Mouse (Mus musculus) heart, postnatal 36 days (tissue): ENCODE measurements around the gene Dpagt1. TPM values are rescaled to one million over a fixed set of nuclear protein-coding genes. Genes with fewer than 3 reads are reported as not detected.
"Not testable (repeated sequence)": the region's sequence is repeated elsewhere in the genome, so short reads cannot be mapped to it uniquely, and the experiment has no call there.

Experiments used
- DNase-seq, 2 experiments: peaks; one replicate each; pipeline ENCODE4 v3.0.0; 2021 to 2022
- intact Hi-C: fragments of 180-260 bp; cut with DNase I; formaldehyde crosslinking; loops from one replicate; pipeline ENCODE4 v1.15.1; 2025
- total RNA-seq, 2 experiments: library from RNA; stranded (reverse); gene quantifications; 2 replicates each; pipeline ENCODE4 v1.2.3; 2021

The Dpagt1 gene
- 10 to 100 TPM; 18.6 to 22.4 TPM for total RNA-seq

DNA sequence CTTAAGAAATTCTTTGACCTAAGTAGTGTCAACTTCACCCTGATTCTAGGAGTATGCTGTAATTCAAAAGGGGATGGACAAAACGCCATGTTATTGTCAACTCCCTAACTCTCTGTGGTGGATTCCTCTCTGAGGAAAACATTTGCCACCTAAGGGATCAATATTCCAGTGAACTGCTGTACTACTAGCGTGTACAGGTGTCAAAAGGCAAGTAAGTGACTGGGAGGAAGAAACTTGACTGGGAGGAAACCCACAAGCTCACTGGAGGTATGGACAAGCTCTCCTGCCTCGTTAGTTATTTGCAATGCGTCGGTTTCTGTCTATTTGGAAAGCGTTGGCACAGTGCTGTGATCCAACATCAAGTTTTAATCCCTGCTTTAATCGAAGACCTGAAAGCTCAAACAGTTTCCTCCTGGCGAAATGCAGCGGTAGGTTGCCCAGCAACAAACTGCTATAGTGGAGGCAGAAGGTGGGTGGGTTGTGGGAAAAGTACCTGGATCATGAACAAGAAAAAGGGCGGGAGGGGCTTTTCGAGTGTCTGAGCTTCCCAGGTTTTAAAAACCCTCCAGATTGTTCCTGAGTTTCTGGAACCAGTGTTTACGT lies at the start of gene Dpagt1:
Gene Dpagt1, plus strand, starts transcription at position 252 of the 603 bp plus-strand sequence.
- no peak for DNase-seq
- intact Hi-C loops: no loop called here

GRCm38 (mm10) chr9:44283183-44283582 lies 42.6 kb upstream of the Dpagt1 start:
- intact Hi-C loops: no loop called here

GRCm38 (mm10) chr9:44286256-44286850 lies 39.5 kb upstream of the Dpagt1 start:
- intact Hi-C loops: no loop called here

More at GRCm38 (mm10) chr9:44283183-44283582, 42.6 kb upstream of the Dpagt1 start:
- no peak for DNase-seq

DNA sequence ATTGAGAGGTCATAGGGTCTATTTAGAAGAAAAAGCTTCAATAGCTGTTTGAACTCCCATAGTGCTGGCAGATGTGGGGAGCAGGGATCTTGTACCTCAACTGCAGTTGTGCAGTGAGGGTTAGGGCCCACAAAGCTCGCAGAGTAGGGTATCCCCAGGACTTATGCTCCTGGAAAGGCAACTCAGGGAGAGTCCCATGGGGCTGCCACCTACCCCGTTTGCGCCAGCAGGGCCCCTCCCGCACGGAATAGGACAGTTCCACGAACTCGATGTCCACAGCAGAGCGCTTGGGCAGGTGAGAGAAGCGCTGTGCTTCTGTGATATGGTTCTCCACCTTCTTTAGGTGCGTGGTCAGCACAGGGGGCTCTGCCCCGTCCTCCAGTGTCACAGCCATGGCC lies 38.8 kb upstream of the Dpagt1 start:
- DNase-seq: no peak
- intact Hi-C loops: no loop called here

More at GRCm38 (mm10) chr9:44286256-44286850, 39.5 kb upstream of the Dpagt1 start:
- DNase-seq: no peak

DNA sequence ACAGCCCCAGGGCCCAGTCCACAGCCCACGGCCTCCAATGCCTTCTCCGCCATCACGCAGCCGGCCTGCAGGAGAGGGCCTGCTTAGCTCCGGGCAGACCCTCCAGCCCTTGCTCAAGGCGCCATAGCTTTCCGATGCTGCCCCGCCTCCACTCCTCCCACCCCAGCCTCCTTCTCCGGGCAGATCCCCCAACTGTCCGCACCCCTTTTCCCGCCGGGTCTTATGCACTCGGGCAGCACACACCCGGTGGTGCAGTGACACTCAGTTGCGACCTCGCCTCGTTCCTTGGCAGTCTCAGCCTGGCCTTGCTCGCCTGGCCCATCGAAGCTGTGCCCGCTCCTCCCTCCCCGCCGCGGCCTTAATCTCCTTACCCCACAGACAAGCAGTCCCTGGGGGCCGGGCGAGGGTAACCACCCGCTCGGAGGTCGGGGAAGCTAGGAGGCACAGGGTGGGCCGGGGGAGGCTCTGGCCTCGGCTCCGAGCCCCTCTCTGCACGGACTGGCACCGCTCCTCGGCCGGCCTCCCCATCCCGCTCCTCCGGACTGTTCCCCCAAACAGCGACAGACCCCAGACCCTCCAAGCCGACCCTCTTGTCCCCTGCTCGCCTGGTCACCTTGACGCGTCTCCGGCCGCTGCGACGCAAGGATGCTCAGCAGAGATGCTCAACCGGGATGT lies 38.3 kb upstream of the Dpagt1 start:
- intact Hi-C loops: no loop called here
- no peak for DNase-seq

GRCm38 (mm10) chr9:44288076-44288958 lies 37.5 kb upstream of the Dpagt1 start, which contains the start of gene Abcg4:
Abcg4 (minus strand) TSS chr9:44288615.
- intact Hi-C loops: no loop called here
- peak; percentile 22 to 24 for DNase-seq

GRCm38 (mm10) chr9:44288959-44289291 lies 36.9 kb upstream of the Dpagt1 start:
- DNase-seq: no peak
- intact Hi-C loops: no loop called here

DNA sequence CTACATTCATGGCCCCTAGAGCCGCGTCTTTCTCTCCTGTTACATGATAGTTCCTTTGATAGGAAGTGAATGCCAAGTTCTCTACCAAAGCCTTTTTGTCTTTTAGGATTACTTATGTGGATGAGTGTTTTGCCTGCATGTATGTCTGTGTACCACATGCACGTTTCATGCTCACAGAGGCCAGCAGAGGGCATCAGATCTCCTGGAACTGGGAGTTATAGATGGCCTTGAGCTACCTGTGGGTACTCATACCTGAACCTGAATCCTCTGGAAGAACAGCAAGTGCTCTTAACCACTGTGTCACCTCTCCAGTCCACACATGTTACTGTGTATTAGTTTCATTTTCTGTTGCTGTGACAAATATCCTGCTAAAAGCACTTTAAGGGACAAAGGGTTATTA lies 33.3 kb upstream of the Dpagt1 start:
- peak in 1 of 2 experiments; percentile 45 for DNase-seq

DNA sequence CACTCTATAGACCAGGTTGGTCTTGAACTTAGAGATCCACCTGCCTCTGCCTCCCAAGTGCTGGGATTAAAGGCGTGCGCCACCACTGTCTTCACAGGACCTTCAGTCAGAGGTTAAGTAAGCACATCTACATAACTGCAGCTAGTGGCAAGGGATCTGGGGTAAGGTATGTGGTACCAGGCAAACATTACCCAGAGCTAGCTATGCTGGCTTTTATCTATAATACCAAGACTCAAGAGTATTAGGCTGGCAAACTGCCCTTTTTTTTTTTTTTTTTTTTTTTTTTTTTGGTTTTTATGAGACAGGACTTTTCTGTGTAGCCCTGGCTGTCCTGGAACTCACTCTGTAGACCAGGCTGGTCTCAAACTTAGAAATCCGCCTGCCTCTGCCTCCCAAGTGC lies 25.8 kb upstream of the Dpagt1 start:
- intact Hi-C loops, DNase-seq: not testable (repeated sequence)

More for the DNA sequence above, 33.3 kb upstream of the Dpagt1 start:
- intact Hi-C loops: loop anchor here (2.0 to 5.0 kb wide), 2 partner anchors 45 to 62 kb away; no protein-coding TSS in a partner anchor

GRCm38 (mm10) chr9:44305466-44306079 lies 20.2 kb upstream of the Dpagt1 start, which contains the start of gene Hinfp:
Hinfp (minus strand) TSS chr9:44305671.
- DNase-seq: peak; percentile 96
- intact Hi-C loops: loop anchor here (2.0 to 5.0 kb wide), 2 partner anchors 15 to 37 kb away; partner anchors contain the start of genes C2cd2l and Hmbs

GRCm38 (mm10) chr9:44306532-44306931 lies 19.3 kb upstream of the Dpagt1 start:
- DNase-seq: no peak

GRCm38 (mm10) chr9:44307248-44307647 lies 18.6 kb upstream of the Dpagt1 start:
- DNase-seq: no peak
- intact Hi-C loops: loop anchor here (2.0 to 5.0 kb wide), 2 partner anchors 14 to 35 kb away; partner anchors contain the start of genes C2cd2l and Hmbs

More at GRCm38 (mm10) chr9:44306532-44306931, 19.3 kb upstream of the Dpagt1 start:
- intact Hi-C loops: loop anchor here (2.0 to 5.0 kb wide), 2 partner anchors 14 to 36 kb away; partner anchors contain the start of genes C2cd2l and Hmbs

- intact Hi-C loops: loop anchor here (5.0 kb wide), 1 partner anchor 33 kb away; the partner anchor contains the start of gene Hmbs
- DNase-seq: no peak
These were observed 16.1 kb upstream of the Dpagt1 start for GRCm38 (mm10) chr9:44309756-44310155.

DNA sequence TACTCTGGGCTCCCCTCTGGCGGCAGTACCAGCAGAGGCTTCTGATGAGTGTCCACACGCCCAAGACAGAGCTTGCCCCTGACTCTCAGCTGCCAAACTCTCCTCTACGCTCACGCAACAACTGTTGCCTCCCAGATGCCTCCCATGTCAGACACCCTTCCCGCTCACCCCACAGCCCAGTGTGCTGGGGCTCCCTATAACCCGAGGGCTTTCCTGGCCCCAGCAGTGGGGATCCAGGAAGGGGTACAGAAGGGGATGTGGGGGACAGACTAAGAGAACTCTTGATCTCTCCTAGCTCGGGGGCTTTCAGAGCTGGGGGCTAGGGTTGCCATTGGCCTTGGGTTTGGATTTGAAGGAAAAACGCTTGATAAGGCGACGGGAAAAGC lies 15.1 kb upstream of the Dpagt1 start:
- DNase-seq: peak in 1 of 2 experiments; percentile 21
- intact Hi-C loops: no loop called here

DNA sequence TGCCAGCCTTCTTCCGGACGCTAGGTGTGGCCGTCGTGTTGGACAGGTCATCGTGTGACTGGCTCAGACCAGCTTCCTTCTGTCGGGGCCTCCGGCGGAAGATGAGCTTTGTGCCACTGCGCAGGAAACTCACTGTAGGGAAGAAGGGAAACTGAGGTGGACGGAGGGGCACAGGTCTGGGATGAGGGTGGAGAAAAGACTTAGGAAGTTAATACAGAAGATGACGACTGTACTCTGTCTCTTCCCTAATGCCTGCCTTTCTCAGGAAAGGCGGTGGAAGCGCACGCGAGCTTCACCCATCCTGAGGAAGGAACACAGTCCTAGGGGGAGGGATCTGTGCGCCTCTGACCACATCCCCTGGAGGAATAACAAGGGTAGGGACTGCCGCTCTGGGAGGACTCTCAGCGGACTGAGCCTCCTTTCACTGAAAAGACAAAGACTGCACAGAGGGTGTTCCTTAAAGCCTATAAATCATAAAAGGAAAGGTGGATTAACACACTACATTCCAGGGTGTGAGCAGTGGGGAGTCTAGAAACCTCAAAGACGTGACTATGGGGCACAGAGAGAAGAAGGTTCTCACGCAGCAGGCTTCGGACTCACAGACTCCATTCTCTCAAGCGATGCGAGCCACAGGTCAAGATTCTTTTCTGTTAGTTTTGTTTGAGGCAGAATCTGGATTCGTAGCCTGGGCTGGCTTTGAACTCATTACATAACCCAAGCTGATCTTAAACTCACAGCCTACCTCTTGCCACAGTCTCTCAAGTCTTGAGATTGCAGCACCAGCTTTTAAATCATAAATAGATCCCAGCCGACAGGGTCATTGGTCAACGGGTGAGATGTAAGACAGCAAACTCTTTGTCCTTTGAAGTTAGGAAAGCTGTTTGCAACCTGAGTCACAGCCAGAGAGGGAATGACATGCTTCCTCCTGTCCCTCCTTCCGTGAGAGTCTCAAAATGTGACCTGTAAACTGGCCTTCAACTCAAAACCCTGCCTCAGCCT lies 14.4 kb upstream of the Dpagt1 start:
- DNase-seq: peak; percentile 48 to 56
- intact Hi-C loops: no loop called here

DNA sequence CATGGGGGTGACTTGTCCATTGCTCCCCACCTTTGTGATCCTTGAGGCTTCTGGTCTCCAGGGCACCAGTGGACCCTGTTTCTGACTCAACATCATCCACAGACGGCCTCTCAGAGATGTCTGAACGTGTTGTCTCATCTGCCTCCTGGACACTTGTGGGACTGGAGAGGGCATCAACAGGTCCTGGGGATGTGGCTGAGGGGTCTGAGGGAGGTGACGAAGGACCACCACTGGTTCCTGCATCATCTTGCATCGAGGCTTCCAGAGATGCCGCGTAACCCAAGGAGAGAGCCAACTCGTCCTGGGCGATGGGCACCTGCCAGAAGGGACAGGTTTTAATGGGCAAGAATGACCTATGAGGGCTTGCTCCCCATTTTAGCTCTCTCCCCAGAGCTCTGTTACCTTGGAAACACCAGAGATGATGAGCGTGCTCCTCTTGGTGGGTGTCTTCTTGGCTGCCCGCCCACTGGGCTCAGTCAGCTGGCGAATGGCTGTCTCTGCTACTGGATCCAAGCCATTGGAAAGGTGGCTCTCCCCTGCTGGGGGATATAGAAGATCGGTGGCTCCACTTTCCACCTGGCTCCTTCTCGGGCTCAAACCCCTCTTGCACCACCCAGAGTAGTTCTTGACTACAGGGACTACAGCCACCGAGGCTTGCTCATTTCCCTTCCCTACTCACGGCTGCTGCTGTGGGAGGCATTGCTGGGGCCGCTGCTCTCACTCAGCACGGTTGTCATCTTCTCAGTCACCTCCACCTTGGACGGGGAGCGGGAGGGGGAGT lies 12.2 kb upstream of the Dpagt1 start:
- intact Hi-C loops: no loop called here

GRCm38 (mm10) chr9:44314257-44314547 lies 11.6 kb upstream of the Dpagt1 start:
- DNase-seq: no peak
- intact Hi-C loops: no loop called here

More for the DNA sequence above, 12.2 kb upstream of the Dpagt1 start:
- no peak for DNase-seq

GRCm38 (mm10) chr9:44314910-44315309 lies 10.9 kb upstream of the Dpagt1 start:
- intact Hi-C loops: no loop called here
- DNase-seq: no peak
